Mouse (Mus musculus) right cerebral cortex, postnatal 10 days (tissue): ENCODE measurements around the gene Osbpl11.
"Not testable (repeated sequence)": the region's sequence is repeated elsewhere in the genome, so short reads cannot be mapped to it uniquely, and the experiment has no call there.

Experiments
- DNase-seq, 2 experiments: peaks; one replicate each; pipeline ENCODE4 v3.0.0; 2021; ENCODE audit warnings: low spot score in 2 of 2

Osbpl11 gene

GRCm38 (mm10) chr16:33177722-33178121, 7.1 kb upstream of the Osbpl11 start:
- no peak for DNase-seq

- DNase-seq: peak; percentile 84 to 89
Measured at GRCm38 (mm10) chr16:33178278-33179074, 6.4 kb upstream of the Osbpl11 start.

- DNase-seq: not testable (repeated sequence)
Measured at GRCm38 (mm10) chr16:33179222-33179621, 5.6 kb upstream of the Osbpl11 start.

- DNase-seq: no peak
Measured at GRCm38 (mm10) chr16:33179911-33180310, 5.0 kb upstream of the Osbpl11 start.

GRCm38 (mm10) chr16:33180793-33181192, 4.1 kb upstream of the Osbpl11 start:
- DNase-seq: no peak

GRCm38 (mm10) chr16:33185261-33186046, 583 bp downstream of the Osbpl11 start:
- peak; percentile 55 to 64 for DNase-seq

- DNase-seq: no peak
Measured at GRCm38 (mm10) chr16:33186134-33186533, 1.3 kb downstream of the Osbpl11 start.

- no peak for DNase-seq
Measured at GRCm38 (mm10) chr16:33188076-33188475, 3.2 kb downstream of the Osbpl11 start.

GRCm38 (mm10) chr16:33191671-33192091, 6.8 kb downstream of the Osbpl11 start:
- no peak for DNase-seq

GRCm38 (mm10) chr16:33192280-33192679, 7.4 kb downstream of the Osbpl11 start:
- no peak for DNase-seq

- peak; percentile 71 to 76 for DNase-seq
Measured at GRCm38 (mm10) chr16:33193649-33194048, 8.8 kb downstream of the Osbpl11 start.

- no peak for DNase-seq
Measured at GRCm38 (mm10) chr16:33195686-33196313, 10.9 kb downstream of the Osbpl11 start.

- no peak for DNase-seq
Measured at GRCm38 (mm10) chr16:33196578-33196977, 11.7 kb downstream of the Osbpl11 start.

GRCm38 (mm10) chr16:33200589-33200988, 15.7 kb downstream of the Osbpl11 start:
- DNase-seq: no peak

GRCm38 (mm10) chr16:33210812-33211211, 25.9 kb downstream of the Osbpl11 start:
- DNase-seq: no peak

GRCm38 (mm10) chr16:33216313-33217003, 31.6 kb downstream of the Osbpl11 start:
- DNase-seq: no peak

- not testable (repeated sequence) for DNase-seq
Measured at GRCm38 (mm10) chr16:33217553-33218085, 32.7 kb downstream of the Osbpl11 start.

- DNase-seq: no peak
Measured at GRCm38 (mm10) chr16:33222482-33222881, 37.6 kb downstream of the Osbpl11 start.

- no peak for DNase-seq
Measured at GRCm38 (mm10) chr16:33224381-33224780, 39.5 kb downstream of the Osbpl11 start.

- DNase-seq: no peak
Measured at GRCm38 (mm10) chr16:33234128-33234527, 49.3 kb downstream of the Osbpl11 start.

- no peak for DNase-seq
Measured at GRCm38 (mm10) chr16:33236151-33236550, 51.3 kb downstream of the Osbpl11 start.
